Mouse (Mus musculus): ENCODE measurements at regions not wholly inside any gene's neighbourhood (a gene's known extent, or its start where the extent isn't known, plus 50 kb on each side); places are given as distances from the start of the nearest gene placed in this dataset.

GRCm38 (mm10) chr7:88544393-88544792, 114.3 kb downstream of the Rab38 start:
- peak; percentile 26 for DNase-seq

GRCm38 (mm10) chr7:88544976-88545654, 115.0 kb downstream of the Rab38 start:
- DNase-seq, result no peak

- DNase-seq, result no peak
These were observed 145.0 kb downstream of the Rab38 start for GRCm38 (mm10) chr7:88575073-88575472.

DNA sequence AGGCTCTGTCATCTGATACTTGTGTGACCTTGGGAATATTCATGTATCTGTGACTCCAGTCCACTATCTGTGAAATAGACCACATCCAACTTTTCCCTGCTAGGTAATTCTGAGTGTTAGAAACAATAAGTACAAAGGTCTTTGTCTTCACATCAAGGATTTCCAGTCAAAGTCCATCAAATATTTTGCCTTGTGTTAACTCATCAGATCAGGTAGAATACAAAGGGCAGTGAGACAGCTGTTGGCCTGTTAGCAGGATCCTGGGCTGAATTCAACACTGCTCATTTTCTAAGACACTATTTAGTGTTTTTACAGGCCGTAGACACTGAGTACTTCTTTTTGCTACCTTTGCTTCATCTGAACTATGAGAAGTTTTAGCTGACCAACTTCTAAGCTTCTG, 170.7 kb downstream of the Rab38 start:
- no peak for DNase-seq
